17 mouse cellular contexts compared by ENCODE assay signal in genomic region chrX:78547696-78548095, GRCm38 (mm10). TPM values are rescaled to one million over a fixed set of nuclear protein-coding genes. Genes with fewer than 3 reads are reported as not detected.
A peak's percentile ranks its signal among the peaks of the same experiment; 100 is the strongest.
DNase-seq lines count a peak whose midpoint lies in the region; ATAC-seq and TF ChIP-seq lines count a peak whose summit lies in the region.
"Had no signal": no experiment of that assay in that cellular context is flagged by ENCODE, and none has a peak within 500 bp of the region (broad histone marks: within the 10 kb centered on the region; RNA-seq: fewer than 3 reads in every experiment).

No protein-coding gene starts in this region.

- WGBS in kidney, embryonic 16.5 days: 74% methylated on average over 1 of the region's 1 CpGs
- 45% methylated on average over 1 of the region's 1 CpGs for WGBS in midbrain, postnatal 0 days
- 76% methylated on average over 1 of the region's 1 CpGs for WGBS in midbrain, embryonic 11.5 days

- no peak overlapping the region for H3K4me2 ChIP-seq in kidney, embryonic 16.5 days (replicated peaks; ENCODE audit: low read depth, low read length)
- no peak overlapping the region for H3K4me2 ChIP-seq in midbrain, postnatal 0 days (ENCODE audit: low read depth, low read length, poor library complexity, severe bottlenecking)
- H3K4me2 ChIP-seq in midbrain, embryonic 11.5 days: no peak overlapping the region
- H3K4me2 ChIP-seq: limb, embryonic 15.5 days; midbrain, embryonic 15.5 days had no signal

- H3K9me3 ChIP-seq in kidney, embryonic 16.5 days (ENCODE audit: low read length): no peaks in the 10 kb centered on the region
- H3K9me3 ChIP-seq in midbrain, postnatal 0 days (ENCODE audit: low read length): no peaks in the 10 kb centered on the region
- no peaks in the 10 kb centered on the region for H3K9me3 ChIP-seq in midbrain, embryonic 11.5 days (ENCODE audit: control insufficient read depth, low read length)
- H3K9me3 ChIP-seq: heart, embryonic 10.5 days; limb, embryonic 15.5 days; midbrain, embryonic 15.5 days had no signal

- peak; percentile 21 for DNase-seq in gastrocnemius, adult 2 months
- no peak for DNase-seq in gastrocnemius, postnatal 10 days
- DNase-seq in kidney, adult 18-20 months: peak; percentile 18
- DNase-seq in midbrain, postnatal 0 days (ENCODE audit: low spot score): peak; percentile 12
- DNase-seq in midbrain, embryonic 11.5 days (ENCODE audit: low spot score, missing footprints): no peak
- no peak for DNase-seq in B cell, adult 2 months
- no peak for DNase-seq in right cerebral cortex, postnatal 25 days
- DNase-seq: adrenal gland, adult 2 months; cerebellum, adult 18-20 months; cerebellum, postnatal 36 days; retina, postnatal 1 day had no signal

- H3K27me3 ChIP-seq in kidney, embryonic 16.5 days (ENCODE audit: insufficient read depth, low read length): no peaks in the 10 kb centered on the region
- no peaks in the 10 kb centered on the region for H3K27me3 ChIP-seq in midbrain, postnatal 0 days (ENCODE audit: insufficient read depth, low read length)
- H3K27me3 ChIP-seq in midbrain, embryonic 11.5 days (ENCODE audit: control insufficient read depth, insufficient read depth, low read length): no peaks in the 10 kb centered on the region
- H3K27me3 ChIP-seq: limb, embryonic 15.5 days; midbrain, embryonic 15.5 days had no signal

- intact Hi-C loops in gastrocnemius, adult 2 months (cut with DNase I): loop anchor here (5.0 to 10.0 kb wide), 2 partner anchors 35 to 63 kb away; partner anchors contain the start of gene Prrg1

- peak overlapping the region; percentile 48; the same call in 1 of the 2 replicates for H3K27ac ChIP-seq in gastrocnemius, adult 2 months
- no peak overlapping the region for H3K27ac ChIP-seq in kidney, embryonic 16.5 days (ENCODE audit: low read length)
- H3K27ac ChIP-seq in midbrain, postnatal 0 days (ENCODE audit: low read depth, low read length): no peak overlapping the region
- no peak overlapping the region for H3K27ac ChIP-seq in midbrain, embryonic 11.5 days (ENCODE audit: low read depth, low read length)
- H3K27ac ChIP-seq: heart, embryonic 10.5 days; limb, embryonic 15.5 days; midbrain, embryonic 15.5 days had no signal

- no peak for ATAC-seq in kidney, embryonic 16.5 days (ENCODE audit: low FRiP score, low TSS enrichment)
- no peak for ATAC-seq in midbrain, postnatal 0 days (ENCODE audit: low FRiP score)
- no peak for ATAC-seq in midbrain, embryonic 11.5 days (ENCODE audit: low FRiP score)
- ATAC-seq: forebrain, embryonic 14.5 days; midbrain, embryonic 15.5 days had no signal

- H3K4me1 ChIP-seq in kidney, embryonic 16.5 days (ENCODE audit: insufficient read depth, low read length): no peaks in the 10 kb centered on the region
- no peaks in the 10 kb centered on the region for H3K4me1 ChIP-seq in midbrain, postnatal 0 days (ENCODE audit: insufficient read depth, low read length)
- no peaks in the 10 kb centered on the region for H3K4me1 ChIP-seq in midbrain, embryonic 11.5 days (ENCODE audit: control insufficient read depth, insufficient read depth, low read length)
- H3K4me1 ChIP-seq: heart, embryonic 10.5 days; limb, embryonic 15.5 days; midbrain, embryonic 15.5 days had no signal

- no peaks in the 10 kb centered on the region for H3K36me3 ChIP-seq in kidney, embryonic 16.5 days (ENCODE audit: insufficient read depth, low read length)
- no peaks in the 10 kb centered on the region for H3K36me3 ChIP-seq in midbrain, postnatal 0 days (ENCODE audit: insufficient read depth, low read length)
- H3K36me3 ChIP-seq in midbrain, embryonic 11.5 days (ENCODE audit: control insufficient read depth, insufficient read depth, low read length): no peaks in the 10 kb centered on the region
- H3K36me3 ChIP-seq: heart, embryonic 10.5 days; limb, embryonic 15.5 days; midbrain, embryonic 15.5 days had no signal

- no peak overlapping the region for H3K4me3 ChIP-seq in gastrocnemius, adult 2 months
- H3K4me3 ChIP-seq in kidney, embryonic 16.5 days (ENCODE audit: low read length): no peak overlapping the region
- no peak overlapping the region for H3K4me3 ChIP-seq in midbrain, postnatal 0 days (ENCODE audit: low read depth, low read length)
- H3K4me3 ChIP-seq in midbrain, embryonic 11.5 days (ENCODE audit: low read depth, low read length): no peak overlapping the region
- H3K4me3 ChIP-seq: erythroblast, embryonic 14.5 days; heart, embryonic 10.5 days; limb, embryonic 15.5 days; midbrain, embryonic 15.5 days had no signal

- TF ChIP-seq CTCF in gastrocnemius, adult 2 months (IDR thresholded peaks at IDR 0.05): no peak
- TF ChIP-seq CTCF in midbrain, postnatal 0 days (IDR thresholded peaks at IDR 0.05): no peak

- no peak overlapping the region for H3K9ac ChIP-seq in kidney, embryonic 16.5 days (replicated peaks; ENCODE audit: low read length)
- no peak overlapping the region for H3K9ac ChIP-seq in midbrain, postnatal 0 days (replicated peaks; ENCODE audit: low read length, poor library complexity, severe bottlenecking)
- no peak overlapping the region for H3K9ac ChIP-seq in midbrain, embryonic 11.5 days (ENCODE audit: low read length)
- H3K9ac ChIP-seq: limb, embryonic 15.5 days; midbrain, embryonic 15.5 days had no signal

RNA-seq across cellular contexts. Expression of gene Prrg1, which starts 36.0 kb away (rescaled TPM):
- total RNA-seq in gastrocnemius, adult 2 months (2021): 1 to 10 TPM; 3.5 to 3.8 TPM
- 10 to 100 TPM; 15.0 to 16.0 TPM for total RNA-seq in gastrocnemius, postnatal 10 days (2021)
- polyA plus RNA-seq in kidney, embryonic 16.5 days (2015; fragmentation: Nextera tagmentation; extraction: Ambion mirVana): 8.4 and 10.0 TPM in 2 replicates
- 7.3 and 20.3 TPM in 2 replicates for total RNA-seq in midbrain, postnatal 0 days (2014; rRNA removed)
- 3.4 and 3.7 TPM in 2 replicates for polyA plus RNA-seq in midbrain, postnatal 0 days (2015; fragmentation: Nextera tagmentation; extraction: Ambion mirVana)
- 7.3 and 7.4 TPM in 2 replicates for polyA plus RNA-seq in midbrain, embryonic 11.5 days (2014; fragmentation: Nextera tagmentation; extraction: Ambion mirVana)
- polyA plus RNA-seq: erythroblast, embryonic 14.5 days had no signal

Comparison
In these comparisons a context has a peak if more than half of its experiments do, and no peak if none do; other contexts are left out.
1. DNase-seq: peak in gastrocnemius, adult 2 months (single experiment), kidney, adult 18-20 months (single experiment) and midbrain, postnatal 0 days (single experiment); none in gastrocnemius, postnatal 10 days (single experiment), midbrain, embryonic 11.5 days (single experiment), B cell, adult 2 months (0 of 2) and right cerebral cortex, postnatal 25 days (single experiment).